ENCODE assay signal across 8 mouse cellular contexts in the genomic region with DNA sequence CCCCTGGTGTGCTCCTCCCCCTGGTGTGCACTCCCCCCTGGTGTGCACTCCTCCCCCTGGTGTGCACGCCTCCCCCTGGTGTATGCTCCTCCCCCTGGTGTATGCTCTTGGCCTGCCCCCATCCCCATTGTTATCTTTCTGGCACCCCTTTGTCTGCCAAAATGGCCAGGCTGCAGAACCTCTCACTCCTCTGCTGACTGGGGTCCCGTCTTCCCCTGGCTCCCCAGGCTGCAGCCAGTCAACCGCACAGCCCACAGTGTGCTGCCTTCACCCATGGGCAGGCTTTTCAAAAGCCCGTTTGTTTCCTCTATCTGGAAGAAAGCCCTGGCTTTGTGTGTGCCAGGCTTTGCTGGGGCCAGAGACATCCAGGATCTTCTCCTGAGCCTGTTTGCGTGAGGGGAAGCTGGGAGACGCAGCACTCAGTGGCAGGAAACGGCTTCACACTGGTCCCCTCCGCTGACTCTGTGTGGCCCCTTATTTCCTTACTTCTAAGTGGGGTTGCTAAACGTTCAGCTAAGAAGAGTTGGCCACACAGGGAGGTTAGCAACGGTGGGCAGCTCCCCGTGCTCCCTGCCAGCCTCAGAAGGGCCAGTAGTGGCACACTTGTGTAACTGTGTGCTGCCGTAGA.
A peak's percentile ranks its signal among the peaks of the same experiment; 100 is the strongest.
DNase-seq lines count a peak whose midpoint lies in the region; ATAC-seq and TF ChIP-seq lines count a peak whose summit lies in the region.

No protein-coding gene starts in this region.

- peaks cover 13% of the 10 kb centered on the region; the same call in 1 of the 2 replicates for H3K36me3 ChIP-seq in lung, embryonic 14.5 days (ENCODE audit: insufficient read depth)
- H3K36me3 ChIP-seq in heart, embryonic 13.5 days = peaks cover 23% of the 10 kb centered on the region
- peaks cover 12% of the 10 kb centered on the region; the same call in 1 of the 2 replicates for H3K36me3 ChIP-seq in limb, embryonic 10.5 days
- no peaks in the 10 kb centered on the region for H3K36me3 ChIP-seq in midbrain, embryonic 15.5 days (replicated peaks)

- no peaks in the 10 kb centered on the region for H3K9me3 ChIP-seq in lung, embryonic 14.5 days (ENCODE audit: low read depth, low read length)
- H3K9me3 ChIP-seq in heart, embryonic 13.5 days = no peaks in the 10 kb centered on the region
- H3K9me3 ChIP-seq in limb, embryonic 10.5 days (replicated peaks) = no peaks in the 10 kb centered on the region
- no peaks in the 10 kb centered on the region for H3K9me3 ChIP-seq in midbrain, embryonic 15.5 days

- H3K4me2 ChIP-seq in lung, embryonic 14.5 days = peak overlapping the region; percentile 46
- H3K4me2 ChIP-seq in heart, embryonic 13.5 days = peak overlapping the region; percentile 47
- peak overlapping the region; percentile 14; the same call in 1 of the 2 replicates for H3K4me2 ChIP-seq in midbrain, embryonic 15.5 days

- peak; percentile 75 for ATAC-seq in lung, embryonic 14.5 days (ENCODE audit: insufficient read depth)
- no peak for ATAC-seq in heart, embryonic 13.5 days (ENCODE audit: extremely low read depth, insufficient number of reproducible peaks, low FRiP score, low TSS enrichment)
- peak; percentile 59 for ATAC-seq in midbrain, embryonic 15.5 days (replicated peaks)

- peaks cover 23% of the 10 kb centered on the region for H3K4me1 ChIP-seq in lung, embryonic 14.5 days (ENCODE audit: insufficient read depth)
- H3K4me1 ChIP-seq in heart, embryonic 13.5 days = peaks cover 57% of the 10 kb centered on the region
- H3K4me1 ChIP-seq in limb, embryonic 10.5 days = peaks cover 37% of the 10 kb centered on the region
- peaks cover 40% of the 10 kb centered on the region for H3K4me1 ChIP-seq in midbrain, embryonic 15.5 days

- peak overlapping the region; percentile 92 for H3K27ac ChIP-seq in lung, embryonic 14.5 days (ENCODE audit: low read depth)
- peak overlapping the region; percentile 80 for H3K27ac ChIP-seq in heart, embryonic 13.5 days (replicated peaks)
- H3K27ac ChIP-seq in limb, embryonic 10.5 days = peak overlapping the region; percentile 79
- peak overlapping the region; percentile 77 for H3K27ac ChIP-seq in midbrain, embryonic 15.5 days

- 16% methylated on average over 12 of the region's 12 CpGs for WGBS in lung, embryonic 14.5 days
- WGBS in heart, embryonic 13.5 days = 31% methylated on average over 12 of the region's 12 CpGs
- WGBS in limb, embryonic 10.5 days = 43% methylated on average over 12 of the region's 12 CpGs
- 7% methylated on average over 11 of the region's 12 CpGs for WGBS in midbrain, embryonic 15.5 days

- DNase-seq in lung, embryonic 14.5 days = peak; percentile 67
- no peak for DNase-seq in lung, postnatal 25 days (ENCODE audit: low spot score)
- DNase-seq in cerebellum, adult 9-11 months = peak; percentile 86
- no peak for DNase-seq in limb, embryonic 10.5 days (ENCODE audit: low spot score)
- peak; percentile 66 to 73 for DNase-seq in thymus, postnatal 36 days
- no peak for DNase-seq in adrenal gland, postnatal 25 days

- H3K9ac ChIP-seq in lung, embryonic 14.5 days = peak overlapping the region; percentile 33; the same call in 1 of the 2 replicates
- H3K9ac ChIP-seq in heart, embryonic 13.5 days = peak overlapping the region; percentile 75
- H3K9ac ChIP-seq in midbrain, embryonic 15.5 days = 0 out of 2 replicates have a peak overlapping the region, but pooled peaks have one; percentile 5

- H3K27me3 ChIP-seq in lung, embryonic 14.5 days (ENCODE audit: insufficient read depth, low read length) = no peaks in the 10 kb centered on the region
- H3K27me3 ChIP-seq in heart, embryonic 13.5 days (replicated peaks) = no peaks in the 10 kb centered on the region
- H3K27me3 ChIP-seq in limb, embryonic 10.5 days (ENCODE audit: low read depth, poor library complexity, severe bottlenecking) = no peaks in the 10 kb centered on the region
- no peaks in the 10 kb centered on the region for H3K27me3 ChIP-seq in midbrain, embryonic 15.5 days (replicated peaks)

- no peak overlapping the region for H3K4me3 ChIP-seq in lung, embryonic 14.5 days (ENCODE audit: low read depth, low read length)
- 0 out of 2 replicates have a peak overlapping the region, but pooled peaks have one; percentile 2 for H3K4me3 ChIP-seq in heart, embryonic 13.5 days
- no peak overlapping the region for H3K4me3 ChIP-seq in limb, embryonic 10.5 days
- H3K4me3 ChIP-seq in midbrain, embryonic 15.5 days = no peak overlapping the region

- TF ChIP-seq CTCF in lung, embryonic 14.5 days (IDR thresholded peaks at IDR 0.05; ENCODE audit: low read depth) = peak; percentile 35; the same call in 1 of the 2 replicates

Comparison
In these comparisons a context has a peak if more than half of its experiments do, and no peak if none do; other contexts are left out.
1. DNase-seq: peak in lung, embryonic 14.5 days (single experiment), cerebellum, adult 9-11 months (single experiment) and thymus, postnatal 36 days (2 of 2); none in lung, postnatal 25 days (single experiment), limb, embryonic 10.5 days (single experiment) and adrenal gland, postnatal 25 days (single experiment).
2. H3K9ac ChIP-seq: peak in every context shown above with its lines; median percentile 75 in heart, embryonic 13.5 days; 33 in lung, embryonic 14.5 days; 5 in midbrain, embryonic 15.5 days.
3. Peak in every context shown above with its lines, with median percentiles within 50 percentile points of each other: H3K27ac ChIP-seq and H3K4me2 ChIP-seq.